Mouse (Mus musculus) lung, embryonic 16.5 days (tissue): Measurements from ENCODE around the gene Fam129a. TPM values are rescaled to one million over a fixed set of nuclear protein-coding genes. Genes with fewer than 3 reads are reported as not detected.

Source experiments
- ATAC-seq: fragments of 200-750 bp; cut with Nextera tagmentation; 2 replicates; pipeline ENCODE4 v1.8.0; 2017; ENCODE audit warnings: low read depth, mild to moderate bottlenecking, moderate library complexity
- H3K27ac ChIP-seq: fragments of 300-500 bp; sonication (generic); 2 replicates; pipeline ENCODE4 v1.5.1; 2014; ENCODE audit warnings: mild to moderate bottlenecking, control low read depth, low read length
- H3K27me3 ChIP-seq: fragments of 300-500 bp; sonication (generic); 2 replicates; pipeline ENCODE4 v1.6.1; 2014; ENCODE audit warnings: low read depth, low read length, mixed read lengths; ENCODE audit not compliant: control insufficient read depth, insufficient read depth
- H3K36me3 ChIP-seq: fragments of 300-500 bp; sonication (generic); 2 replicates; pipeline ENCODE4 v1.6.1; 2014; ENCODE audit warnings: low read length; ENCODE audit not compliant: control insufficient read depth, insufficient read depth
- H3K4me1 ChIP-seq: fragments of 300-500 bp; sonication (generic); replicated peaks from 2 replicates; pipeline ENCODE4 v1.6.1; 2014; ENCODE audit warnings: low read length, mixed read lengths; ENCODE audit not compliant: control insufficient read depth, insufficient read depth
- H3K4me2 ChIP-seq: fragments of 300-500 bp; sonication (generic); 2 replicates; pipeline ENCODE4 v1.6.1; 2014; ENCODE audit warnings: low read depth, low read length, control low read depth
- H3K4me3 ChIP-seq: fragments of 300-500 bp; sonication (generic); 2 replicates; pipeline ENCODE4 v1.5.1; 2014; ENCODE audit warnings: mild to moderate bottlenecking, low read length, control low read depth
- H3K9ac ChIP-seq: fragments of 300-500 bp; sonication (generic); 2 replicates; pipeline ENCODE4 v1.6.1; 2014; ENCODE audit warnings: low read length, control low read depth
- H3K9me3 ChIP-seq: fragments of 300-500 bp; sonication (generic); 2 replicates; pipeline ENCODE4 v1.6.1; 2016; ENCODE audit warnings: low read length; ENCODE audit not compliant: control insufficient read depth
- WGBS: fragments of 180-500 bp; shearing (Covaris S2); extraction: QIAGEN DNeasy Blood & Tissue Kit; methylation state at CpG from one replicate; pipeline ENCODE4 v1.1.7; 2014; 5-methylcytosine and 5-hydroxymethylcytosine counted together
- polyA plus RNA-seq: library from polyadenylated mRNA; unstranded; fragments of >200 nt; fragmentation: Nextera tagmentation; extraction: Ambion mirVana; gene quantifications from 2 replicates; pipeline ENCODE4 v1.2.1, GENCODE M21; 2015

Gene Fam129a
- polyA plus RNA-seq, 1 experiment from 2014 or later: 14.1 TPM

DNA sequence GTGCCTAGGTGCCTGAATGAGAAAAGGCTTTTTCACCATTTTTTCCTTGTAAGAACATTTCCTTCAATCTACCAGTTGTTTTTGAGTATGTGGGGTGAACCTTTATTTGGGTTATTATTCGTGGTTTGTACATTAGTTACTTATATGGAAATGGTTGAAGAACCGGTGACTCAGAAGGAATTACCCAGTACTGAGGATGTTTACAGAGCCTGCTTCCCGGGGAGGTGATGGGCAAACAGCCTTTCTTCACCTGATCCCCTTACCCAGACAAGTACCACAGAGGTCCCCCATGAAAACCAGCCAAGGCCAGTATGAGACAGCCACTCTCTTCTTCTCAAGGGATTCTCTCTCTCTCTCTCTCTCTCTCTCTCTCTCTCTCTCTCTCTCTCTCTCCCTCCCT, 47.3 kb downstream of the Fam129a start:
- no peak overlapping the region for H3K4me2 ChIP-seq

DNA sequence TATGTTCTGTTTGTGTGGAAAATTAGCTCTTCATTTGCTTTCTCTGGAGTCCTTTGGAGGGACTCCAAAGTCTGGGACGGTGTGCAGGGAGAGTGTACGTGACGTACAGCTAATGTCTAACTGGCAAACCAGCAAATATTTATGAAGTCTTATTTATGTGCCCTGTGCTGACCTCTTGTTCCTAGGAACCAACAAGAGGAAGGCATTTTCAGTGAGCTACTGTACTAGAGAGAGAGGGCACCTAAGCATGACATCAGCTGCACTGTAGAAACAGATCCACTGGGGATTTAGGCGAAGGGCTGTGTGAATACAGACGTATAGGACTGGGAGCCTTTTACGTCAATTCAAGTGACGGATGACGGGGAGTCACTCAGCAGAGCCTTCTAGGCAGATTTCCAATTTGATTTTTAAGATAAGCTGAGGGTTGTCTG, 48.3 kb downstream of the Fam129a start:
- Histone ChIP-seq H3K9ac (no peak overlapping the region), H3K9me3 (no peaks in the 10 kb centered on the region), H3K27ac (no peak overlapping the region), H3K4me3 (no peak overlapping the region), H3K27me3 (no peaks in the 10 kb centered on the region), H3K36me3 (no peaks in the 10 kb centered on the region), H3K4me1 (peaks cover 15% of the 10 kb centered on the region; the same call in 1 of the 2 replicates), H3K4me2 (no peak overlapping the region)
- ATAC-seq: peak; percentile 41; the same call in 1 of the 2 replicates
- 52% methylated on average over 8 of the region's 8 CpGs for WGBS

More for the DNA sequence above, 47.3 kb downstream of the Fam129a start:
- ATAC-seq: no peak
- WGBS: 31% methylated on average over 3 of the region's 3 CpGs
- no peak overlapping the region for H3K27ac ChIP-seq
- no peaks in the 10 kb centered on the region for H3K9me3 ChIP-seq
- H3K9ac ChIP-seq: no peak overlapping the region
- peaks cover 17% of the 10 kb centered on the region; the same call in 1 of the 2 replicates for H3K4me1 ChIP-seq
- no peaks in the 10 kb centered on the region for H3K27me3 ChIP-seq
- H3K4me3 ChIP-seq: no peak overlapping the region
- no peaks in the 10 kb centered on the region for H3K36me3 ChIP-seq

DNA sequence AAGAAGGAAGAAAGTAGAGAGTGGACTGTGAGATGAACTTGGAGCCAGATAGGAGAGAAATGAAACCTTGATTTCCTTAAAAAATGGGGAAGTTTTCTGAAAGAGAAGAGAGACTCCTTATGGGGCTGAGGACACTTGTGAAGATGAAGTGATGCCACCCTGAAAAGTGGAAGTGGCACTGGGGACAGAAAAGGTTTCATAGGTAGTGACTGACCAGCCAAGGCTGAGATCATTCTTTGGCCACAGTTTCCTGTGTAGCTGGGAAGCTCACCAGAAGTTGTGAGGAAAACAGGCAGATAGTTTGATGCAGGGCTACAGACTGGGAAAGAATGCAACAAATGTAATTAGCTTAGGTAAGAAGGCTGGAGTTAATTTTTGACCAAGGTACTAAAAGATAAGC, 49.7 kb downstream of the Fam129a start:
- H3K27ac ChIP-seq: no peak overlapping the region
- no peaks in the 10 kb centered on the region for H3K27me3 ChIP-seq
- no peak overlapping the region for H3K4me3 ChIP-seq
- H3K4me1 ChIP-seq: peaks cover 17% of the 10 kb centered on the region; the same call in 1 of the 2 replicates
- no peak overlapping the region for H3K9ac ChIP-seq
- no peak overlapping the region for H3K4me2 ChIP-seq
- H3K9me3 ChIP-seq: no peaks in the 10 kb centered on the region
- no peaks in the 10 kb centered on the region for H3K36me3 ChIP-seq
- ATAC-seq: no peak

- Histone ChIP-seq H3K4me3 (no peak overlapping the region), H3K4me2 (no peak overlapping the region), H3K27ac (0 out of 2 replicates have a peak overlapping the region, but pooled peaks have one; percentile 5), H3K9me3 (no peaks in the 10 kb centered on the region), H3K36me3 (no peaks in the 10 kb centered on the region), H3K9ac (no peak overlapping the region), H3K4me1 (peaks cover 17% of the 10 kb centered on the region), H3K27me3 (no peaks in the 10 kb centered on the region)
- 63% methylated on average over 3 of the region's 3 CpGs for WGBS
- peak; percentile 80 for ATAC-seq
Observed at GRCm38 (mm10) chr1:151624442-151625226, 53.6 kb downstream of the Fam129a start.

GRCm38 (mm10) chr1:151625260-151625659, 54.3 kb downstream of the Fam129a start:
- no peaks in the 10 kb centered on the region for H3K9me3 ChIP-seq
- WGBS: 46% methylated on average over 4 of the region's 4 CpGs
- H3K4me2 ChIP-seq: no peak overlapping the region
- H3K4me3 ChIP-seq: no peak overlapping the region
- peaks cover 16% of the 10 kb centered on the region for H3K4me1 ChIP-seq
- no peaks in the 10 kb centered on the region for H3K36me3 ChIP-seq
- no peaks in the 10 kb centered on the region for H3K27me3 ChIP-seq
- no peak overlapping the region for H3K27ac ChIP-seq
- no peak overlapping the region for H3K9ac ChIP-seq
- ATAC-seq: peak; percentile 26; the same call in 1 of the 2 replicates

- H3K9me3 ChIP-seq: no peaks in the 10 kb centered on the region
- no peaks in the 10 kb centered on the region for H3K27me3 ChIP-seq
- peaks cover 16% of the 10 kb centered on the region for H3K4me1 ChIP-seq
- H3K36me3 ChIP-seq: no peaks in the 10 kb centered on the region
- no peak for ATAC-seq
- H3K27ac ChIP-seq: no peak overlapping the region
- WGBS: 43% methylated on average over 2 of the region's 2 CpGs
- no peak overlapping the region for H3K9ac ChIP-seq
- H3K4me2 ChIP-seq: no peak overlapping the region
- H3K4me3 ChIP-seq: no peak overlapping the region
Observed at GRCm38 (mm10) chr1:151625690-151626089, 54.7 kb downstream of the Fam129a start.

GRCm38 (mm10) chr1:151626631-151627030, 55.6 kb downstream of the Fam129a start:
- no peak for ATAC-seq
- no peak overlapping the region for H3K9ac ChIP-seq
- WGBS: 86% methylated on average over 4 of the region's 4 CpGs
- H3K4me2 ChIP-seq: no peak overlapping the region
- H3K4me1 ChIP-seq: peaks cover 22% of the 10 kb centered on the region
- no peaks in the 10 kb centered on the region for H3K9me3 ChIP-seq
- H3K4me3 ChIP-seq: no peak overlapping the region
- H3K36me3 ChIP-seq: no peaks in the 10 kb centered on the region
- H3K27ac ChIP-seq: no peak overlapping the region
- H3K27me3 ChIP-seq: no peaks in the 10 kb centered on the region

DNA sequence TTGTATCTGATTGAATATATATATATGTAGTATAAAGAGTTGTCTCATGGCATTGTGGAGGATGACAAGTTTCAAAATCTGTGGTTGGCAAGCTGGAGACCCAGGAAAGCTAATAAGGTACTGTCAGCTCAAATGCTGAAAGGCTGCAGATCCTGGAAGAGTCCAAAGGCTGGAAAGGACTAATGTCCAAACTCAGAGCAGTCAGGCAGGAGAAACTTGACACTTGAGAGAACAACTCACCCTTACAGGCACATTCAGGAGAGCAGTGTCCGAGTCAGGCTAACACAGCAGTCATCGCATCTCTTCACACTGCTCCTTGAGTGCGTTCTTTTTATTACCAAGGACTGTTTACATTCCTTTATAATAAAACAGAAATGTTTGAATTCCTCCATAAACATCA, 56.2 kb downstream of the Fam129a start:
- H3K9ac ChIP-seq: no peak overlapping the region
- no peak overlapping the region for H3K4me3 ChIP-seq
- WGBS: 23% methylated on average over 3 of the region's 3 CpGs
- no peaks in the 10 kb centered on the region for H3K36me3 ChIP-seq
- H3K27ac ChIP-seq: no peak overlapping the region
- H3K4me1 ChIP-seq: peaks cover 27% of the 10 kb centered on the region
- no peak for ATAC-seq
- H3K9me3 ChIP-seq: no peaks in the 10 kb centered on the region
- no peaks in the 10 kb centered on the region for H3K27me3 ChIP-seq
- H3K4me2 ChIP-seq: no peak overlapping the region

DNA sequence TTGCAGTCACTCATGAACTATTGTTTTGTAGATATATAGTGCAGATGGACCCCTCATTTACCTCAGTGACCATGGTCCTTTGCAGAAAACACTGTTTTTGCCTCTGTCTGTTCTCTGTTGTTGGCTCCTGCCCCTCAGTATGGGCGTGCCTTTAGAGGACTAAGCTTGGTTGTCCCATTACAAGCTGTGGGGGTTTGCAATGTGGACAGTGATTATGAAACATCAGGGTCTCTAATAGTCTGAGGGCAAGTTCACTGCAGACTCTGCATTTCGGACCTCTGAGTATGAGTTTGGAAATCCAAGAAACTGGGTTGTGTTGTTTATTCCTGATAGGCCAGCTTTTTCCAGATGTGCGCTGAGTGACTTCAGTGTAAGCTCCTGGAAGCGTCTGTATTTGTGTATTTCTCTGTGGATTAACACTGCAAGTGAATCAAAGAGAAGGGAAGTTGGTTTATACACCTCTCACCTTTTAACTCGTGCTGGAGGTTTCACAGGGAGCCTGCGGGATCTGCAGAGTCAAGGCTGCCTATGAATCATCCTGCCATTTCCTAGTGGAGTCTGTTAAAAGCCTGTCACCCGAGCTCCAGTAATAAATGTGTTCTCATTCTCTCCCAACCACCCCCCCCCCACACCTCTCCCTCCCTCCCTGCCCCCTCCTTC, 58.7 kb downstream of the Fam129a start:
- Histone ChIP-seq H3K4me1 (peaks cover 30% of the 10 kb centered on the region), H3K27me3 (no peaks in the 10 kb centered on the region), H3K9ac (no peak overlapping the region), H3K4me3 (no peak overlapping the region), H3K4me2 (no peak overlapping the region), H3K36me3 (no peaks in the 10 kb centered on the region), H3K27ac (no peak overlapping the region), H3K9me3 (no peaks in the 10 kb centered on the region)
- ATAC-seq: no peak
- 33% methylated on average over 7 of the region's 7 CpGs for WGBS
